Mouse (Mus musculus) layer of hippocampus, postnatal 25 days (tissue): Measurements from ENCODE around the gene Dcaf5. TPM values are rescaled to one million over a fixed set of nuclear protein-coding genes. Genes with fewer than 3 reads are reported as not detected.

Experiments used
- DNase-seq, 2 experiments: peaks; one replicate each; pipeline ENCODE4 v3.0.0; 2022; ENCODE audit warnings: mixed read lengths in 2 of 2, low spot score in 1 of 2; ENCODE audit errors: extremely low spot score in 1 of 2
- microRNA-seq, 2 experiments: library from miRNA; unstranded; fragments of <30 nt; microRNA quantifications; one replicate each; pipeline ENCODE4 v1.2.0; 2021
- total RNA-seq, 2 experiments: library from RNA; stranded (reverse); gene quantifications; 2 replicates each; pipeline ENCODE4 v1.2.3; 2021

The Dcaf5 gene
- total RNA-seq, 2 experiments from 2014 or later = 66.7 to 84.1 TPM

- no peak for DNase-seq
Measured at GRCm38 (mm10) chr12:80290483-80290882, 145.9 kb downstream of the Dcaf5 start.

- no peak for DNase-seq
Measured at GRCm38 (mm10) chr12:80289722-80290121, 146.7 kb downstream of the Dcaf5 start.

GRCm38 (mm10) chr12:80285890-80286289, 150.5 kb downstream of the Dcaf5 start:
- DNase-seq = no peak

Small RNAs within 50 kb of the gene (microRNA-seq; reads per million reads assigned to microRNA genes)
- gene Mir1843a = 353 to 380 reads per million in 2 experiments

Other genes starting within 250 kb of the Dcaf5 start
- gene Actn1, start 176.2 kb downstream of the Dcaf5 start, total RNA-seq = 100 to 1,000 TPM in 1 of 2 experiments, 10 to 100 TPM in 1; 93.4 to 102 TPM
- gene Exd2, start 26.5 kb upstream of the Dcaf5 start, total RNA-seq = 100 to 1,000 TPM in 1 of 2 experiments, 10 to 100 TPM in 1; 91.5 to 107 TPM
- gene Galnt16, start 81.7 kb upstream of the Dcaf5 start, total RNA-seq = 100 to 1,000 TPM; 152 to 160 TPM
- gene Slc39a9, start 207.3 kb upstream of the Dcaf5 start, total RNA-seq = 10 to 100 TPM; 37.3 to 42.7 TPM
- gene Erh, start 207.7 kb upstream of the Dcaf5 start, total RNA-seq = 10 to 100 TPM; 37.0 to 42.8 TPM